Mouse (Mus musculus) forebrain, embryonic 13.5 days (tissue): Measurements from ENCODE around the gene Tcf12. TPM values are rescaled to one million over a fixed set of nuclear protein-coding genes. Genes with fewer than 3 reads are reported as not detected.

Experiments used
- ATAC-seq: fragments of 200-750 bp; cut with Nextera tagmentation; 2 replicates; pipeline ENCODE4 v1.8.0; 2017
- H3K27ac ChIP-seq: fragments of 300-500 bp; sonication (generic); 2 replicates; pipeline ENCODE4 v1.5.1; 2015; ENCODE audit warnings: inconsistent platforms, mild to moderate bottlenecking, moderate library complexity
- H3K27me3 ChIP-seq: fragments of 300-500 bp; sonication (generic); 2 replicates; pipeline ENCODE4 v1.6.1; 2015; ENCODE audit warnings: mild to moderate bottlenecking, inconsistent platforms
- H3K36me3 ChIP-seq: fragments of 300-500 bp; sonication (generic); 2 replicates; pipeline ENCODE4 v1.6.1; 2015; ENCODE audit warnings: mild to moderate bottlenecking, inconsistent platforms; ENCODE audit not compliant: poor library complexity, severe bottlenecking
- H3K4me1 ChIP-seq: fragments of 300-500 bp; sonication (generic); 2 replicates; pipeline ENCODE4 v1.6.1; 2015; ENCODE audit warnings: inconsistent platforms
- H3K4me2 ChIP-seq: fragments of 300-500 bp; sonication (generic); 2 replicates; pipeline ENCODE4 v1.6.1; 2015; ENCODE audit warnings: inconsistent platforms, mild to moderate bottlenecking, moderate library complexity
- H3K4me3 ChIP-seq: fragments of 300-500 bp; sonication (generic); 2 replicates; pipeline ENCODE4 v1.5.1; 2015; ENCODE audit warnings: mild to moderate bottlenecking, inconsistent platforms
- H3K9ac ChIP-seq: fragments of 300-500 bp; sonication (generic); 2 replicates; pipeline ENCODE4 v1.6.1; 2015; ENCODE audit warnings: mild to moderate bottlenecking, inconsistent platforms
- H3K9me3 ChIP-seq: fragments of 300-500 bp; sonication (generic); replicated peaks from 2 replicates; pipeline ENCODE4 v1.6.1; 2016; ENCODE audit warnings: inconsistent platforms
- WGBS: fragments of 180-500 bp; shearing (Covaris S2); methylation state at CpG from one replicate; pipeline ENCODE4 v1.1.7; 2015; 5-methylcytosine and 5-hydroxymethylcytosine counted together
- polyA plus RNA-seq: library from polyadenylated mRNA; unstranded; fragments of >200 nt; fragmentation: Nextera tagmentation; extraction: Ambion mirVana; gene quantifications from 2 replicates; pipeline ENCODE4 v1.2.1, GENCODE M21; 2015

Gene Tcf12
- polyA plus RNA-seq, 1 experiment from 2014 or later = 83.1 TPM

GRCm38 (mm10) chr9:72076158-72076557 lies 35.5 kb downstream of the Tcf12 start:
- no peak for ATAC-seq
- no peaks in the 10 kb centered on the region for H3K9me3 ChIP-seq
- H3K36me3 ChIP-seq = no peaks in the 10 kb centered on the region

GRCm38 (mm10) chr9:72066151-72066550 lies 45.5 kb downstream of the Tcf12 start:
- Histone ChIP-seq H3K4me1 (no peaks in the 10 kb centered on the region), H3K36me3 (peaks cover 4% of the 10 kb centered on the region; the same call in 1 of the 2 replicates), H3K4me2 (no peak overlapping the region), H3K9me3 (0 out of 2 replicates have a peak, but pooled peaks cover 5% of the 10 kb centered on the region), H3K27me3 (no peaks in the 10 kb centered on the region), H3K27ac (no peak overlapping the region), H3K9ac (no peak overlapping the region), H3K4me3 (no peak overlapping the region)
- ATAC-seq = no peak

More at GRCm38 (mm10) chr9:72076158-72076557, 35.5 kb downstream of the Tcf12 start:
- H3K4me2 ChIP-seq = no peak overlapping the region
- peaks cover 15% of the 10 kb centered on the region for H3K4me1 ChIP-seq
- no peak overlapping the region for H3K4me3 ChIP-seq
- H3K27ac ChIP-seq = no peak overlapping the region
- no peaks in the 10 kb centered on the region for H3K27me3 ChIP-seq
- no peak overlapping the region for H3K9ac ChIP-seq

GRCm38 (mm10) chr9:72053144-72053543 lies 58.5 kb downstream of the Tcf12 start:
- no peak overlapping the region for H3K4me3 ChIP-seq
- no peak overlapping the region for H3K9ac ChIP-seq
- H3K36me3 ChIP-seq = no peaks in the 10 kb centered on the region
- H3K9me3 ChIP-seq = no peaks in the 10 kb centered on the region
- ATAC-seq = no peak
- H3K4me2 ChIP-seq = no peak overlapping the region
- no peaks in the 10 kb centered on the region for H3K4me1 ChIP-seq
- WGBS = 93% methylated on average over 3 of the region's 3 CpGs
- H3K27me3 ChIP-seq = no peaks in the 10 kb centered on the region
- H3K27ac ChIP-seq = no peak overlapping the region

GRCm38 (mm10) chr9:72040156-72040555 lies 71.5 kb downstream of the Tcf12 start:
- Histone ChIP-seq H3K9ac (no peak overlapping the region), H3K36me3 (no peaks in the 10 kb centered on the region), H3K4me3 (no peak overlapping the region), H3K27ac (no peak overlapping the region), H3K9me3 (no peaks in the 10 kb centered on the region), H3K4me2 (no peak overlapping the region), H3K4me1 (peaks cover 14% of the 10 kb centered on the region), H3K27me3 (no peaks in the 10 kb centered on the region)
- ATAC-seq = no peak

- no peak for ATAC-seq
- Histone ChIP-seq H3K4me3 (no peak overlapping the region), H3K36me3 (no peaks in the 10 kb centered on the region), H3K27me3 (no peaks in the 10 kb centered on the region), H3K4me2 (no peak overlapping the region), H3K9ac (no peak overlapping the region), H3K9me3 (no peaks in the 10 kb centered on the region), H3K4me1 (peaks cover 14% of the 10 kb centered on the region), H3K27ac (no peak overlapping the region)
- 85% methylated on average over 2 of the region's 2 CpGs for WGBS
Observed at GRCm38 (mm10) chr9:72039369-72039768, 72.3 kb downstream of the Tcf12 start.

- H3K36me3 ChIP-seq = no peaks in the 10 kb centered on the region
- ATAC-seq = 0 out of 2 replicates have a peak, but pooled peaks have one; percentile 36
- H3K9me3 ChIP-seq = no peaks in the 10 kb centered on the region
- no peak overlapping the region for H3K9ac ChIP-seq
- no peak overlapping the region for H3K4me3 ChIP-seq
- H3K27ac ChIP-seq = no peak overlapping the region
- WGBS = 72% methylated on average over 2 of the region's 2 CpGs
- no peaks in the 10 kb centered on the region for H3K27me3 ChIP-seq
- no peak overlapping the region for H3K4me2 ChIP-seq
- peaks cover 17% of the 10 kb centered on the region for H3K4me1 ChIP-seq
Observed at GRCm38 (mm10) chr9:72037059-72037516, 74.6 kb downstream of the Tcf12 start.

GRCm38 (mm10) chr9:72036257-72036656 lies 75.4 kb downstream of the Tcf12 start:
- Histone ChIP-seq H3K4me3 (no peak overlapping the region), H3K4me2 (no peak overlapping the region), H3K27ac (no peak overlapping the region), H3K9ac (no peak overlapping the region), H3K4me1 (peaks cover 17% of the 10 kb centered on the region), H3K27me3 (no peaks in the 10 kb centered on the region), H3K36me3 (no peaks in the 10 kb centered on the region), H3K9me3 (no peaks in the 10 kb centered on the region)
- WGBS = 84% methylated on average over 3 of the region's 3 CpGs
- ATAC-seq = no peak

- ATAC-seq = no peak
- peaks cover 11% of the 10 kb centered on the region for H3K4me1 ChIP-seq
Observed at GRCm38 (mm10) chr9:72033271-72033670, 78.4 kb downstream of the Tcf12 start.

GRCm38 (mm10) chr9:72030274-72030673 lies 81.4 kb downstream of the Tcf12 start:
- 0 out of 2 replicates have a peak, but pooled peaks cover 3% of the 10 kb centered on the region for H3K4me1 ChIP-seq
- H3K27ac ChIP-seq = no peak overlapping the region
- H3K9ac ChIP-seq = no peak overlapping the region
- no peak overlapping the region for H3K4me3 ChIP-seq
- no peak for ATAC-seq
- H3K36me3 ChIP-seq = no peaks in the 10 kb centered on the region
- no peaks in the 10 kb centered on the region for H3K9me3 ChIP-seq
- no peaks in the 10 kb centered on the region for H3K27me3 ChIP-seq
- H3K4me2 ChIP-seq = no peak overlapping the region

More at GRCm38 (mm10) chr9:72033271-72033670, 78.4 kb downstream of the Tcf12 start:
- Histone ChIP-seq H3K9me3 (no peaks in the 10 kb centered on the region), H3K36me3 (no peaks in the 10 kb centered on the region), H3K27ac (no peak overlapping the region), H3K4me2 (no peak overlapping the region), H3K9ac (no peak overlapping the region), H3K4me3 (no peak overlapping the region), H3K27me3 (no peaks in the 10 kb centered on the region)
- 82% methylated on average over 2 of the region's 2 CpGs for WGBS

- Histone ChIP-seq H3K4me3 (no peak overlapping the region), H3K9me3 (no peaks in the 10 kb centered on the region), H3K27me3 (no peaks in the 10 kb centered on the region), H3K9ac (no peak overlapping the region), H3K4me2 (no peak overlapping the region), H3K36me3 (no peaks in the 10 kb centered on the region), H3K27ac (no peak overlapping the region), H3K4me1 (0 out of 2 replicates have a peak, but pooled peaks cover 3% of the 10 kb centered on the region)
- whole genome bisulfite sequencing = 77% methylated on average over 1 of the region's 1 CpGs
- ATAC-seq = no peak
Observed at GRCm38 (mm10) chr9:72029601-72030000, 82.1 kb downstream of the Tcf12 start.

GRCm38 (mm10) chr9:72023274-72023673 lies 88.4 kb downstream of the Tcf12 start:
- no peak overlapping the region for H3K27ac ChIP-seq
- H3K4me2 ChIP-seq = no peak overlapping the region
- no peak for ATAC-seq
- no peaks in the 10 kb centered on the region for H3K36me3 ChIP-seq
- no peak overlapping the region for H3K9ac ChIP-seq
- no peak overlapping the region for H3K4me3 ChIP-seq
- WGBS = 69% methylated on average over 5 of the region's 5 CpGs
- peaks cover 16% of the 10 kb centered on the region for H3K4me1 ChIP-seq
- H3K9me3 ChIP-seq = no peaks in the 10 kb centered on the region
- H3K27me3 ChIP-seq = no peaks in the 10 kb centered on the region

- Histone ChIP-seq H3K9ac (no peak overlapping the region), H3K4me2 (no peak overlapping the region), H3K9me3 (no peaks in the 10 kb centered on the region), H3K27me3 (no peaks in the 10 kb centered on the region), H3K4me1 (peaks cover 19% of the 10 kb centered on the region), H3K36me3 (no peaks in the 10 kb centered on the region), H3K4me3 (no peak overlapping the region), H3K27ac (no peak overlapping the region)
- WGBS = 63% methylated on average over 3 of the region's 3 CpGs
- no peak for ATAC-seq
Observed at GRCm38 (mm10) chr9:72021512-72021911, 90.2 kb downstream of the Tcf12 start.

GRCm38 (mm10) chr9:72016021-72016420 lies 95.7 kb downstream of the Tcf12 start:
- H3K27ac ChIP-seq = no peak overlapping the region
- no peak overlapping the region for H3K4me2 ChIP-seq
- H3K27me3 ChIP-seq = no peaks in the 10 kb centered on the region
- peaks cover 3% of the 10 kb centered on the region; the same call in 1 of the 2 replicates for H3K4me1 ChIP-seq
- ATAC-seq = no peak
- H3K4me3 ChIP-seq = no peak overlapping the region
- WGBS = 100% methylated on average over 1 of the region's 1 CpGs
- no peaks in the 10 kb centered on the region for H3K9me3 ChIP-seq
- H3K36me3 ChIP-seq = no peaks in the 10 kb centered on the region
- no peak overlapping the region for H3K9ac ChIP-seq
